Mouse (Mus musculus) erythroblast, adult 5-6 weeks (primary cell): ENCODE results near the gene Ncstn. TPM values are rescaled to one million over a fixed set of nuclear protein-coding genes. Genes with fewer than 3 reads are reported as not detected.

Source experiments
- total RNA-seq, 2 experiments: library from RNA; stranded (forward) in 1 of 2; stranded (reverse) in 1 of 2; fragments of 150-400 nt in 1 of 2; fragments of 200-764, 138-1000 nt in 1 of 2; gene quantifications; 2 replicates each; pipeline versions ENCODE4 v1.2.3 to v1.2.4; 2015 to 2017; ENCODE audit warnings: low replicate concordance in 2 of 2

Gene Ncstn
- total RNA-seq, 2 experiments from 2014 or later = 19.0 to 20.1 TPM

Other genes with a start within 250 kb of the Ncstn start
- gene Cd84, start 243.1 kb downstream of the Ncstn start, total RNA-seq (2015; ENCODE audit: low replicate concordance) = 20.3 and 22.1 TPM in 2 replicates
- gene Cd84, start 243.1 kb downstream of the Ncstn start, total RNA-seq (2017; ENCODE audit: low replicate concordance) = 23.7 and 25.0 TPM in 2 replicates
- 2.9 and 3.1 TPM in 2 replicates for gene Gm10521, start 187.1 kb downstream of the Ncstn start, total RNA-seq (2015; ENCODE audit: low replicate concordance)
- 2.4 and 2.7 TPM in 2 replicates for gene Gm10521, start 187.1 kb downstream of the Ncstn start, total RNA-seq (2017; ENCODE audit: low replicate concordance)
- 19.2 TPM in 1 of 2 replicates, not detected in the other for gene Slamf6, start 165.3 kb downstream of the Ncstn start, total RNA-seq (2015; ENCODE audit: low replicate concordance)
- gene Slamf6, start 165.3 kb downstream of the Ncstn start, total RNA-seq (2017; ENCODE audit: low replicate concordance) = 0.56 and 4.4 TPM in 2 replicates
- 1.3 TPM in 1 of 2 replicates, not detected in the other for gene Vangl2, start 54.4 kb downstream of the Ncstn start, total RNA-seq (2015; ENCODE audit: low replicate concordance)
- gene Vangl2, start 54.4 kb downstream of the Ncstn start, total RNA-seq (2017; ENCODE audit: low replicate concordance) = 0.42 and 3.4 TPM in 2 replicates
- not detected in 2 replicates for gene Nhlh1, start 25.2 kb downstream of the Ncstn start, total RNA-seq (2015; ENCODE audit: low replicate concordance)
- gene Nhlh1, start 25.2 kb downstream of the Ncstn start, total RNA-seq (2017; ENCODE audit: low replicate concordance) = not detected in 2 replicates
- gene Copa, start 266 bp downstream of the Ncstn start, total RNA-seq (2015; ENCODE audit: low replicate concordance) = 35.1 and 67.1 TPM in 2 replicates
- 41.1 and 43.5 TPM in 2 replicates for gene Copa, start 266 bp downstream of the Ncstn start, total RNA-seq (2017; ENCODE audit: low replicate concordance)
- 10.0 and 22.4 TPM in 2 replicates for gene Pex19, start 44.0 kb upstream of the Ncstn start, total RNA-seq (2015; ENCODE audit: low replicate concordance)
- 22.7 and 41.2 TPM in 2 replicates for gene Pex19, start 44.0 kb upstream of the Ncstn start, total RNA-seq (2017; ENCODE audit: low replicate concordance)
- gene Dcaf8, start 65.3 kb upstream of the Ncstn start, total RNA-seq (2015; ENCODE audit: low replicate concordance) = 226 and 232 TPM in 2 replicates
- 600 and 738 TPM in 2 replicates for gene Dcaf8, start 65.3 kb upstream of the Ncstn start, total RNA-seq (2017; ENCODE audit: low replicate concordance)
- gene Pea15a, start 124.0 kb upstream of the Ncstn start, total RNA-seq (2015; ENCODE audit: low replicate concordance) = 2.5 and 3.1 TPM in 2 replicates
- gene Pea15a, start 124.0 kb upstream of the Ncstn start, total RNA-seq (2017; ENCODE audit: low replicate concordance) = 2.6 and 5.4 TPM in 2 replicates
- gene Casq1, start 137.1 kb upstream of the Ncstn start, total RNA-seq (2015; ENCODE audit: low replicate concordance) = not detected in 2 replicates
- not detected in 2 replicates for gene Casq1, start 137.1 kb upstream of the Ncstn start, total RNA-seq (2017; ENCODE audit: low replicate concordance)
- not detected in 2 replicates for gene Atp1a4, start 175.6 kb upstream of the Ncstn start, total RNA-seq (2015; ENCODE audit: low replicate concordance)
- gene Atp1a4, start 175.6 kb upstream of the Ncstn start, total RNA-seq (2017; ENCODE audit: low replicate concordance) = not detected in 2 replicates
- gene Igsf8, start 178.8 kb upstream of the Ncstn start, total RNA-seq (2015; ENCODE audit: low replicate concordance) = 1.3 and 6.7 TPM in 2 replicates
- 2.0 and 3.1 TPM in 2 replicates for gene Igsf8, start 178.8 kb upstream of the Ncstn start, total RNA-seq (2017; ENCODE audit: low replicate concordance)
- gene Atp1a2, start 215.3 kb upstream of the Ncstn start, total RNA-seq (2015; ENCODE audit: low replicate concordance) = not detected in 2 replicates
- not detected in 2 replicates for gene Atp1a2, start 215.3 kb upstream of the Ncstn start, total RNA-seq (2017; ENCODE audit: low replicate concordance)
- not detected in 2 replicates for gene Kcnj9, start 246.5 kb upstream of the Ncstn start, total RNA-seq (2015; ENCODE audit: low replicate concordance)
- gene Kcnj9, start 246.5 kb upstream of the Ncstn start, total RNA-seq (2017; ENCODE audit: low replicate concordance) = 2.1 TPM in 1 of 2 replicates, not detected in the other